Mouse (Mus musculus) cerebellum, postnatal 14 days (tissue): ENCODE measurements at regions not wholly inside any gene's neighbourhood (a gene's known extent, or its start where the extent isn't known, plus 50 kb on each side); places are given as distances from the start of the nearest gene placed in this dataset.

ENCODE experiments used
- DNase-seq, 2 experiments: peaks; one replicate each; pipeline ENCODE4 v3.0.0; 2021; ENCODE audit warnings: mixed read lengths in 2 of 2

GRCm38 (mm10) chr8:23504704-23505103 is 1093.5 kb downstream of the Mrps31 start:
- DNase-seq, result peak; percentile 85

- peak; percentile 26 to 43 for DNase-seq
Observed at GRCm38 (mm10) chr8:23505216-23505615, 1094.1 kb downstream of the Mrps31 start.

GRCm38 (mm10) chr8:23505966-23506365 is 1094.8 kb downstream of the Mrps31 start:
- DNase-seq, result peak; percentile 14 to 25

DNA sequence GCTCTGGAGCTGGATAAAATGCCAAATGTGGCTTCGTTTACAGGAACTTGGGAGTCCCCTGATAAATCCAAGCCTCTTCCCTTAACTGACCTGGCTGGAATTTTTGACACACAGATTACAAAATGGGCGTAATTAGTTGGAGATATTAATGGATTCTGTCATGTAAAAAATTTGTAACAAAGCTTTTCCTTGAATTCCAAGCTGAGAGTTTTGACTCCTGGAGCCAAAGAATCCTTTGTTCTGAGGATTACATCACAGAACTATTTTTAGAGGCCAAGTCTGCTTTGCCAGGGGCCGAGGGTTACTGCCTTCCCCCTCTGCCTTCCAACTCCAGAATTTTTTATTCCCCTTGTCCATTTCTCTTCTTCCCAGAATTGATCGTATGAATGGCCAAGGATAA is 1096.5 kb downstream of the Mrps31 start:
- DNase-seq, result no peak

DNA sequence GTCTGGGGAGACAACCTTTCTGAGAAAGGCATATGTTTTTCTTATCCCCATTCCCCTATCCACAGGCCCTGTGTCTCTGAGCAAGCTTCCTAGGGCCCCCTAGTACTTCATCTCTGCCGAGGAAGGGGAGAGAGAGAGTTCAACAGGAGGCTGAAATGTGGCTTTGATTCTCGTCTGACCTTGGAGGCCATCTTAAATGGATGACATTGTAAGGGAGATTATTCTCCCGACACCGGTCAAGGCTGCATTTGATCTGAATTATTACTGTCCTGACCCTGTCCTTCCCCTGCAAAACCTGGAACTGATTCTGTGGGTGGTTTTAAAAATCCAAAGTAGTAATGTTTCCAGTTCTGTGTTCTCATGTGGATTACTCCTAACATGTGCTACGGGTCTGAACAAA is 1098.9 kb downstream of the Mrps31 start:
- DNase-seq, result no peak

DNA sequence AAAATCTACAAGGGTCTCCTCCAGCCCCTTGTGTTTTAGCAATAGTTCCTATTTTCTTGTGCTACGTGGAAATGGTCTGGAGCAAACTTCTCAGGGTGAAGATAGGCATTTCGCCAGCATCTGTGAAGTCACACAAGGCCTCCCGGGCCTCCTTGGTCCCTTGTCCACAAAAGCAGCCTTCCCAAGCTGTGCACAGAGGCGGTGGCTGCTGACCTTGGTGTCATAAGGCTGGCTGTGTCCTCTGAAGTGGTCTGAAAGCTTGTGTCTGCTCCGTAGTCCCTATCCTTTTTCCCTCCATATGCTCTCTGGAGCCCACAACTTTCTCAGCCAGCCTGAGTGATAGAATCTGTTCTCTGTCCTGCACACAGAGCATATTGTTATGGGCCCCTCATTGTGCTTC is 1099.4 kb downstream of the Mrps31 start:
- no peak for DNase-seq

GRCm38 (mm10) chr8:23511264-23511663 is 1100.1 kb downstream of the Mrps31 start:
- no peak for DNase-seq

DNA sequence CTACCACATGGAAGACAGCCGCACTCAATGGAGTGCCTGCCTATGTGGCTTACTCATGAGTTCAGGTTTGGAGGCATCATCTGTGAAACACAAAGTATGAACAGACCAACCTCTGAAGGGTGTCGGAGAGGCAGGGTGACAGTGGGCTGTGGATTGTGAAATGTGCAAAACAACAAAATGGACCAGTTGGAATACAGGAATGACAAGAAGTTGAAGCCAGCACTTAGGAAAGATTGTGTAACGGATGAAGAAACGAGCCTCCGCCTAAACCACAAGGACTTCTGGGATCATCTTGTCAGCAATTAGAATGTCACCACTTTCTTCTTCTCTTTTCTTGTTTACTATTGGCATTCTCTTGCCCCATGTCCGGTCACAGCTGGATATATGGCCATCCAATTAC is 1100.6 kb downstream of the Mrps31 start:
- no peak for DNase-seq

DNA sequence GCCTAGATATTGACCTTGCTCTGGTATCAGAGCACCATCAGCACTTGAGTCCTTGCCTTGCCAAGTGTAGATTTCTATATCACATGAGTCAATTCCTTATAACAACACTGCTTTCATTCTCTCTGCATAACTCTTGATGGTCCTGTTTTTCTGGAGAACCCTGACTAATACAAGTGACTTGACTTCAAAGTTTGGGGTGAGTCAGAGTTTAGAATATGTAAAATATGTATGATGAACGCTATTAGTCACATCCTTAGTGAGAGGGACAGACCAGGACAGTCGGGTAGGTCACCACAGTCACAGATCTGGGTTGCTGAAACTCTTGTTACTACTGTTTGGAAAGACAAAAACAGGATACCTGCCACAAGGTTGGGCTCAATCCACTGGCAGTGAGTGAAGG is 1105.3 kb downstream of the Mrps31 start:
- DNase-seq, result no peak

DNA sequence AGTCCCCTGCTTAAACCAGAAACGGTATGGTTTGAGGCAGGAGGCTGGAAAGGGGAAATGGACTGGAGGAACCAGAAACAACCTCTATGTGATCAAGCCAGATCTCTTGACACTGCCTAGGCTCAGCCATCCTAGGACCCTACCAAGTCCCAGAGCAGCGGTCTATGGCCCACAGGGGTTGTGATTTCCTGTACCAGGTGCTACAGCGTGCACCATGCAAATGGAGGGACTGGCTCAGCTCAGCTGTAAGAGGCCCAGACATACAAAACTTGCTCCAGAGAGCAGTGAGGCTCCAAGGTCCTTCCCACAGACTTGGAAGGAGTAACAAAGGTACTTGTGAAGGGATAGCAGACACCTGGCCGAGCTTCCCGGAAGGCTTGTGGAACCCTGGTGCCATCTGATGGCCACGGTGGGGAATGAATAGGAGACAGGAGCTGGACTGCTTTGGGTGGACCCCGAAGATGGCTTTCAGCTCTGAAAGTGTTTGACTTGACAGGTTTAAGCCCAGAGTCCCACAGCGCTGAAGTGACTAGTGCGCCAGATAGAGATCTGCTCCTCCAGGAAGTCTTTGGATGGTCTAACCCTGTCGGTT is 1120.5 kb downstream of the Mrps31 start:
- DNase-seq, result peak; percentile 76 to 77

- DNase-seq, result no peak
Observed at GRCm38 (mm10) chr8:23537681-23538359, 1126.7 kb downstream of the Mrps31 start.

DNA sequence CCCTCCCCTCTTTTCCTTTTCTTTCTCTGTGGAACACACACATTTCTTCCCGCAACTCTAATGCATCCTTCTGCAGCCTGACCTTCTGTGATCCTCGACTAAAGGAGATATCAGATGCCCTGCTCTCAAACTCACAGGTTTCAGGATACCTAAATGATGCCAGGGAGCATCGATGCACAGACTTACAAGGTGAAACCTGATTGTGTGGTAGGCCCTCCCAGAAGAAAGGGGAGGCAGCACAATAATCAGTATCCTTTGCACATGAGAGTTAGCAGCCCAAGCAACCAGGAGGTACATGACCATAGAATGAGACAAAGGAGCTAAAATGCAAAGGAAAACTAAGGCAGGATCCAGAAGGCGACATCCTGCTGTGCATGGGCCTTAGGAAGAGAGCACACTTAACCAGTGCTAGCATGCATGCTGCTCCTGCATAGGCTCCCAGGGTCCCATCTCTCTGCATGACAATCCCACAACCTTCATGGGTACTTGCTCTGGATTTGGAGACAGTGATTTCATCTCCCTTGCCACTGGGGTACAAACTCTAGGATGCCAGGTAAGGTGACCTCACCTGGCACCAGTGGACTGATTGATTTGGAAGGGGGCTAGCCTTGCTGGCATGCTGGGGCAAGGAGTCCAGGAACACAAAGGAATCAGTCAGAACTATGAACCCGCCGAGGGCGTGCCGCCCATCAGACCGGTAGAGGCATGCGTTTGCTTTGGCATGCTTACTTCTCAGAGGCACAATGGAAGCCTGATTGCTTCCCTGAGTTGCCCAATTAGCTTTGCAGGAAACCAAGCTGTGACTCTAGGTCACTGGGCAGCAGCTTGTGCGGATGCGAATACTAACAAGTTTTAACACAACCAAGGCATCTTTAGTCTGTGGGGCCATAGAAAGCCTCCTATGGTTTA is 1142.7 kb downstream of the Mrps31 start:
- no peak for DNase-seq

DNA sequence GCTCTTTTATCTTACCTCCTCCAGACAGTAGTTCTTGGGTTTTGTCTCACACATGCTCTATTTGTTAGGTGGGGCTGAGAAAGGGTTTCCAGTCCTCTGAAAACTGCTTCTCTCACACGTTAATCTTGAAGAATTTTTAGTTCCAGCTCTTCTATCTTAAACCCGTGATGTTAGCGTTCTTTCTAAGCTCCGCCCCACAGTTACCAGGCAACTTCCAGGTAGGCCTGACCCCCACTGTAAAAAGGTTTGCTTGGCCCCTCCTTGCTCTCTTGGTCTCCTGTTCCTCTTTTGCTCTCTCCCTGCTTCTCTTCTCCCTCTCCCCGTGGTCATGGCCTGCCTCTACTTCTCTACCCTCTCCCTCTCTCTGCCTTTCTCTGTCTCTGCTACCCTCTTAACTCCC is 1149.7 kb downstream of the Mrps31 start:
- no peak for DNase-seq

GRCm38 (mm10) chr8:23561683-23562385 is 1150.7 kb downstream of the Mrps31 start:
- DNase-seq, result no peak

- no peak for DNase-seq
Observed at GRCm38 (mm10) chr8:23562504-23562903, 1151.3 kb downstream of the Mrps31 start.

DNA sequence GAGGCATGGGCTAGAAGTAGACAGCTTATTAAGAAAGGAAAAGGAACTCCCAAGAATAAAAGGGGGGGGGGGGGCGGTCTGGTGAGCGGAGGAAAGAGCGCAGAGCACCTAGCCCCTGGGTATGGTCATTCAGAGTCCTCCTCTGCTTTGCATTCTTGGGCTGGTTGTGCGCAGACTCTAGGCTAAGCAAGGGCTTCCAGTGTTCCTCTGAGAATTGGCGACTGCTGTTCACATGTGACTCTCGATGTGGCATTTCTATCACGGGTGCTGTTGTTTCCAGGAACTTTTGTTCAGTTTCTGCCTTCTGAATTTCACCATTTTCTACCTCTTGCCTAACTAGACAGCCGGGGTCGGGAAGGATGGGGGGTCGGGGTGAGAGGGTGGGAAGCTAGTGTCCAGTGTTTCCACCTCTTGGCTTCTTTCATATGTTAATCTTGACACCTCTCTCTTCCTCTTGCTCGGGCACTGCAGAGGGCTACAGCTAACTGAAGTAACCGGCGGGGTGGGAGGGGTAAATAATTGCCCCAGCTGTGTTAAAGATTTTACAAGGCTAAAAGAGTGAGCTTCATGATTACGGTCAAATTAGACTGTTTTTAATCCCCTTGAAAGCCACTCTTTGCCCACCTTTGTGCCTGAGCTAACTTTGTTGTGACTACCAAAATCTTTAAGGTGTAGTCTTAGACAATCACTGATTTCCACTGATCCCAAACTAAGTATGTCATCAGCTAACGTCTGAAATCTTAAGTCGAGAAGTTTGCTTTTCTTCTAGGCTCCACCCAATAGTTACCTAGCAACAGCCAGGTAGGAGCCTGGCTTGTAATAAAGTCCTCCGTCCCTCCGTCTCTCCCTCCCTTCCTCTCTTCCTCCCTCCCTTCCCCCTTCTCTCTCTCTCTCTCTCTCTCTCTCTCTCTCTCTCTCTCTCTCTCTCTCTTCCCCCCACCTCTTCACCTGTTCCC is 1152.2 kb downstream of the Mrps31 start:
- no peak for DNase-seq

GRCm38 (mm10) chr8:23567906-23568305 is 1156.7 kb downstream of the Mrps31 start:
- DNase-seq, result no peak

DNA sequence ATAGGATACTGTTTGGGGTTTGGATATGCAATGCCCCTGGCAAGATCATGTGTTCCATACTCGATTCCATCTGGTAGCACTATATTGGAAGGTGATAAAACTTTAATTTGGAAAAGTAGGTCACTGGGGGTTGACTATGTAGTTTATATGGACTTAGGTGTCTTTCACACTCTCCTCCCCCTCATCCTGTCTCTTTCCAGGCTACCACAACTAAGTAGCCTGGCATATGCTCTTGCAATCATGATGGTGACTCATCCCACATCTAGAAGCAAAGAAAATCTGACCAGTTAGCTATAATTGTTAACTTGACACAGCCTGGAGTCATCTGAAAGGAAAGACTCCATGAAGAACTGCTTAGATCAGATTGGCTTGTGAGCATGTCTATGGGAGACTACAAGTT is 1154.3 kb downstream of the Adam3 start:
- no peak for DNase-seq

DNA sequence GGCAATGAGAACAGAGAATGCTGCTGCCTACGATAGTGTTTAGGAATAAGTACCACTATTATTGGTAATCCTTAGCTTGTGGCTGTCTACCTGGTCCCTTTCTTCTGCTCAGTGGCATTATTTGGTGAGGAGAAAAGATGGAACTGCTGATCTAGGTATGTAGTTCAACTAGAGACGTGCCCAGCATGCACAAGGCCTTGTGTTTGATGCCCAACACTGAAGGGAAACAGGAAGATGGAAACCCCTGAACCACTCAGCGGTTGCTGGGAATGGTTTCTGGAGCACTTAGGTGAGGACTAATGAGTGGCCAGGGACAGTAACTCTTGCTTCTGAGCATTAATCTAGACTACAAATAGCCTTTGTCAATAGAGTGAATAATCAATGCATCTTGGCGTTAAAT is 1145.5 kb downstream of the Adam3 start:
- no peak for DNase-seq

DNA sequence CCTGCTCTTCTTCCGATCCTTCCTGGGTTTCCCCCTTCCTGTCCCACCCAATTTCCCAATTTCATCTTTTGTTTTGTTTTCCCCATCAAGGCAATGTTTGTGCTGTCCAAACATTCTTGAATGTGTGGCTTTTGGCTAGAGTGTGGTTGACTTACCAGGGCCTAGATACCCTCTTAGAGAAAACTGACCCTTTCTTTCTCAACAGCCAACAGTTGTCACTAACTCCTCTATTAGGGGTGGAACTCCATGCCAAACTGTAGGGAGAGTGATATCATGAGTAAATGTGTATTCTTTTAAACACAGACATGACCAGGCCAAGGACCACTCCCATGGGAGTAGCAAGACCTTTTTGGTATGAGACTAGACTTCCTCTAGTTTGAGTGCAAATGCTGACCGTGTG is 1145.0 kb downstream of the Adam3 start:
- no peak for DNase-seq
